Mouse (Mus musculus): ENCODE measurements around the gene Unc93b1.

DNA sequence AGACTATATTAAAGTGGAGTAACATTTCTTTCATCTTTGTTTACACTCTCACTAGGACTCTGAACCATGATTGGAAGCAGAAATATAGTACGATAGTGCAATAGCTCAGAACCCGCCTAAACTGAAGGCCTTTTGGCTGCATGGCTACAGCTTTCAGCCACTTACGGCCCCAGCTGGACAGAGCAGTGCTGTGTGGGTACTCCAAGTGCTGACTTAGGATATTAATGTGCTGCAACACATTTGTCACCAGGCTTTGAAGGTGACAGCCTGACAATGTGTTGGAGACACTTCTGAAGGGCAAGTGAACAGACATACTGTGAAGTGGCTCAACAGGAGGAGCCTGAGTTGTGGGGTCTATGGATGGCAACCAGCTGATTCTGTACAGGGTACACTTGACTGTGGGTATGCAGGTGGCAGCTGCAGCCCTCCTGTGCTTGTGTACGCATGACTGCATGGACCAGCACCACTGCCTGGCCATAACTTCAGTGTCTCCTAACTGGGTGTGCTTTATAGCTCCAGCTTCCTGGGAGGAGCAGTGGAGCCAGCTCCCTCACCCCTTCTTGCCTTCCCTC lies 41.4 kb upstream of the Unc93b1 start:
- TF ChIP-seq POLR2A (IDR thresholded peaks at IDR 0.05; ENCODE audit: insufficient read depth, low read depth, low read length) (no peak), CTCF (IDR thresholded peaks at IDR 0.05; ENCODE audit: insufficient read depth, low read depth, low read length) (no peak)

Measured in olfactory bulb, adult 2 months (tissue).